Mouse (Mus musculus): ENCODE measurements at regions not wholly inside any gene's neighbourhood (a gene's known extent, or its start where the extent isn't known, plus 50 kb on each side); places are given as distances from the start of the nearest gene placed in this dataset.

DNA sequence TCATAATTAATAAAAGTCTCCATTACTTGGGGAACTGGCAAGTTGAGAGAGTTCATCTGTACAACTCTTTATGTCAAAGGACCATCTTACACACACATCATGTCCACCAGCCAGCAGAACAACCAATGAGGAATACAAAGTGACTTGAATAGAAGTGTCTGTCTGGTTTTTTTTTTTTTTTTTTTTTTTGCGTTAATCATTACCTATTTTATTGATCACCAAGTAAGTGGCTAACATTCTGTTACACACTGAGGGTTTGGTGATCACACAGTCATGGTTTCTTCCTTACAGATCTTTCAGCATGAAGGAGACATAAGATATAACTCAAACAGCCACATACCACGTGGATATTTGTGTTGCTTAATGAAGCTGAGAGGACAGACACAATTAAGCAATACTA is 147.6 kb upstream of the Adamts3 start:
- TF ChIP-seq E2F4 (IDR thresholded peaks at IDR 0.05; ENCODE audit: insufficient read depth) (no peak), SRF (IDR thresholded peaks at IDR 0.05; ENCODE audit: control insufficient read depth, insufficient read length, low read depth) (no peak), POLR2A (IDR thresholded peaks at IDR 0.05; ENCODE audit: insufficient read length, low read depth) (no peak), TCF12 (IDR thresholded peaks at IDR 0.05; ENCODE audit: insufficient read depth, poor library complexity, severe bottlenecking) (no peak)
